Mouse (Mus musculus): ENCODE data around the gene Slco2a1.

GRCm38 (mm10) chr9:102988462-102988861 lies at the start of gene Slco2a1:
- TF ChIP-seq POLR2A (IDR thresholded peaks at IDR 0.05; ENCODE audit: insufficient read length, low read depth), result no peak
- TF ChIP-seq MYOD1 (IDR thresholded peaks at IDR 0.05; ENCODE audit: control insufficient read depth in 1 of 3, insufficient read length in 2 of 3, low read depth in 2 of 3), result no peak
- TF ChIP-seq CEBPB (IDR thresholded peaks at IDR 0.05; ENCODE audit: insufficient read depth, poor library complexity, severe bottlenecking), result no peak
- no peak for TF ChIP-seq REST (IDR thresholded peaks at IDR 0.05; ENCODE audit: insufficient read depth, insufficient read length)
- TF ChIP-seq SRF (IDR thresholded peaks at IDR 0.05; ENCODE audit: control insufficient read depth, insufficient read length, low read depth), result no peak
- no peak for TF ChIP-seq POLR2AphosphoS2 (IDR thresholded peaks at IDR 0.05; ENCODE audit: insufficient read length, low read depth)
- no peak for TF ChIP-seq TCF3 (IDR thresholded peaks at IDR 0.05; ENCODE audit: insufficient read length, low read depth)
- TF ChIP-seq MAX (IDR thresholded peaks at IDR 0.05; ENCODE audit: low read depth), result no peak
- TF ChIP-seq E2F4 (IDR thresholded peaks at IDR 0.05; ENCODE audit: insufficient read depth), result no peak
- TF ChIP-seq TCF12 (IDR thresholded peaks at IDR 0.05; ENCODE audit: insufficient read depth, poor library complexity, severe bottlenecking), result no peak
- TF ChIP-seq MYOG (IDR thresholded peaks at IDR 0.05; ENCODE audit: control insufficient read depth in 1 of 3, insufficient read depth in 1 of 3, insufficient read length in 2 of 3, low read depth in 2 of 3), result no peak
- TF ChIP-seq USF1 (IDR thresholded peaks at IDR 0.05; ENCODE audit: low read depth), result no peak
